Mouse (Mus musculus): ENCODE results near the gene B3gnt4.

The B3gnt4 gene

DNA sequence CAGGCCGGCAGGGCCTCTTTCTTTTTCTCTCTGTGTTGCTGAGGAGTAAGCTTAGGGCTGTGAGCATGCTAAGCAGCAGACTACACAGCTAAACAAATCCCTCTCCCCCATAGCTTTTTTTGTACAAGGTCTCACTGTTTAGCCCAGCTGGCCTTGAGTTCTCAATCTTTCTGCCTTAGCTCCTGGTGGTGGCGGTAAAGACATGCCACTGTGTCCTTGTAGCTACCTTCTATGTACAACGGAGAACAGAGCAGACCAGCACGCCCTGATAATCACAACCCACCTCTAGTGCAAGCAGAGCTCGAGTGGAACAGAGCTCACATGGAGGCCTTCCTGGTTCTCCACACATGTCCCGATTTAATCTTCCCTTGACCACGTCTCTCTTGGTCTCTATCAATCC is 18.4 kb downstream of the B3gnt4 start:
- DNase-seq: no peak

- DNase-seq: no peak
These were observed 19.8 kb downstream of the B3gnt4 start for GRCm38 (mm10) chr5:123530056-123530455.

DNA sequence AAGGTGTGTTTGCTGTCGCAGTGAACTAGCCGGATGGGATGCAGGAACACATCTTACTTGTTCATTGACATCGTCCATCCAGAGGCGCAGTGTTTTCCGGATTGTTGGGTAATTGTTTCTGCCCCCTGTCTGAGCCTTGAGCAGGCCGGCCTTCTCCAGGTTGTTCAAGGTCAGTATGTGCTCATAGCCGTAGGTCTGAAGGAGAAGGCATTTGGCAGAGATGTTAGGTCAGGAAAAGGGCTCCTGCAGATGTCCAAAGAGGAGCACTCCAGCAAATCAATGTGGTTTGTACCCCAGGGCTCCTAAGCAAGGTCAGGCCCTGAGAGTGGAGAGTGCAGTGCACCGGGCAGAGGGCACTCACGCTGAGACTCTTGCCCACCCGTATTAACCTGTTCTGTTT is 23.5 kb downstream of the B3gnt4 start:
- DNase-seq: no peak

GRCm38 (mm10) chr5:123555693-123556092 is 45.4 kb downstream of the B3gnt4 start:
- no peak for DNase-seq

DNA sequence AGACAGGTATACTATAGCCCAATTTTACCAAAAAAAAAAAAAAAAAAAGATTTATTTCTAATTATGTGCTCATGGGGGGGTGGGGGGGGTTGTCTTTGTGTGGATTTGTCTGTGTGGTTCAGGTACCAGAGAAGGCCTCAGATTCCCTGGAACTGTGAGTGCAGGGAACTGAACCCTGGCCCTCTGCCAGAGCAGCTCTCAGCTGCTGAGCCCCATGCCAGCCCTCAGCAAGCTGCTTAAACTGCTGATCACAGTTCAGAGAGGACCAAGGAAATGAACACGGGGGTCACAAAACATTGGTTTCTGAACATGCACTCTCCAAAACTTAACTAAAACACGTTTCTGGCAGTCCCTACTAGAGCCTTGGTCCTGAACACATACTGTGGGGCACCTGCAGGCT is 46.2 kb downstream of the B3gnt4 start:
- no peak for DNase-seq

DNA sequence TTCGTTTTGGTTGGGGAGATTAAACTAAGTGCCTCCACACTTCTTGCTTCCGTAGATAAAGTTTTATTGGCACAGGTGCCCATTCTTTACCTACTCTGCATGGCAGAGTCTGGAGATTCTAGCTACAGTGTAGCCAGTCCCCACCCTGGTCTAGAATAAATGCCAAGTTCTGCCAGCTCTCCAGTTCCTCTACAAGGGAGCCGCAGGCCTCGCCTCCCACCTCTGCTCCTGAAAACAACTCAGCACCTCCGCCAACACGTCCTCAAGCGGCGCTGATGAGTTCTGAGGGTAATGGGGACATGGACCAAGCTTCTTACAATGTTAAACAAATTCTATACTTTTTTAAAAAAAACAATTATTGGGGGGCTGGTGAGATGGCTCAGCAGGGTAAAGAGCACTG is 49.3 kb downstream of the B3gnt4 start:
- DNase-seq: no peak

DNA sequence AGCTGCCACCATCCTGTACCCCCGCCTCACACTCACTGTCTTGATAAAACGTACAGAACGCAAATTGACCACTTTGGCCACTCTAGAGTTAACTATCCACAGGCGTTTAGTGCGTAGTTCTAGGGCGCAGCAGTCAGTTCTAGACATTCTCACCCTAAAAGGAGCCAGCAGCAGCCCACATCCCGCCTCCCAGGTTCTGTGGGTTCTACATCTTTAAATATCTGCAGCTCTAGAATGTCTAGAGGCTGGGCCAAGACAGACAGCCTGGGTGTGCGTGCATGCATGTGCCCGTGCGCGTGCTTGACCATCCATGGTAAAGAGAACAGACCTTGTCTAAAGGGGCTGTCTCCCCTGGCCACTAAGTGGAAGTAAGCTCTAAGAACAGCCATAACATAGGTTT is 50.9 kb downstream of the B3gnt4 start:
- no peak for DNase-seq

All from thymus, postnatal 4 days (tissue).